Mouse (Mus musculus) bone marrow, adult 2 months (tissue): ENCODE results near the gene Frrs1.

Experiments used
- CTCF ChIP-seq: fragments of 200-500 bp; IDR thresholded peaks from 2 replicates; pipeline ENCODE4 v1.5.1; 2011; ENCODE audit warnings: low read length, control low read depth; ENCODE audit not compliant: control insufficient read depth, insufficient read depth
- POLR2A ChIP-seq: fragments of 200-500 bp; IDR thresholded peaks from 2 replicates; pipeline ENCODE4 v1.6.1; 2011; ENCODE audit warnings: low read depth, mild to moderate bottlenecking, control low read depth, low read length, borderline replicate concordance; ENCODE audit not compliant: control insufficient read depth

DNA sequence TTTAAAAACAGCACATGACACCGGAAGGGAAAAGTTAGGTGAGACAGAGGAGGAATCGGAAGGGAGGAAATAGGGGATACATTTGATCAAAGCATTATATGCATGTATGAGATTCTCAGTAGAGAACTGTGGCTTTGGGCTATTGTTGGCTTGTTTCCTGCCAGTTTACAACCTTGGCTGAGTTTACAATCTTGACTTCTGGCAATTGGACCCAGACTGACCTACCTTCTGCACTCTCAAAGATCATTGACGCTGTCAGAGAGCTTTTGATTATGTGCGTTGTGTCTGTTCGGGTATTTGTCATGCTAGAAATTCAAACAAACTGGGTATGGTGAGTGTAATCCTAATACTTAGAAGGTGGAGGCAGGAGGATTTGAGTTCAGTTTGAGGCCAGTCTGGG lies 5.2 kb downstream of the Frrs1 start:
- TF ChIP-seq POLR2A: no peak
- no peak for TF ChIP-seq CTCF
